Mouse (Mus musculus) heart, postnatal 0 days (tissue): ENCODE measurements around the gene Vars. TPM values are rescaled to one million over a fixed set of nuclear protein-coding genes. Genes with fewer than 3 reads are reported as not detected.

Experiments
- ATAC-seq: fragments of 200-750 bp; cut with Nextera tagmentation; 2 replicates; pipeline ENCODE4 v1.8.0; 2017; ENCODE audit warnings: low read depth, moderate number of reproducible peaks, moderate library complexity; ENCODE audit not compliant: insufficient read depth
- DNase-seq: peaks from one replicate; pipeline ENCODE4 v3.0.0-alpha.2; 2016; ENCODE audit warnings: low spot score
- H3K27ac ChIP-seq: fragments of 300-500 bp; sonication (generic); 2 replicates; pipeline ENCODE4 v1.5.1; 2014; ENCODE audit warnings: low read depth, mild to moderate bottlenecking
- H3K27me3 ChIP-seq: fragments of 300-500 bp; sonication (generic); 2 replicates; pipeline ENCODE4 v1.6.1; 2014; ENCODE audit warnings: low read length, mixed read lengths; ENCODE audit not compliant: control insufficient read depth, insufficient read depth
- H3K36me3 ChIP-seq: fragments of 300-500 bp; sonication (generic); replicated peaks from 2 replicates; pipeline ENCODE4 v1.6.1; 2014; ENCODE audit warnings: low read length, mixed read lengths; ENCODE audit not compliant: control insufficient read depth, insufficient read depth
- H3K4me1 ChIP-seq: fragments of 300-500 bp; sonication (generic); 2 replicates; pipeline ENCODE4 v1.6.1; 2014; ENCODE audit warnings: antibody characterized with exemption; ENCODE audit not compliant: control insufficient read depth, insufficient read depth
- H3K4me2 ChIP-seq: fragments of 300-500 bp; sonication (generic); 2 replicates; pipeline ENCODE4 v1.6.1; 2014; ENCODE audit warnings: low read depth, mild to moderate bottlenecking, low read length, moderate library complexity
- H3K4me3 ChIP-seq: fragments of 300-500 bp; sonication (generic); 2 replicates; pipeline ENCODE4 v1.5.1; 2014; ENCODE audit warnings: low read depth, low read length
- H3K9ac ChIP-seq: fragments of 300-500 bp; sonication (generic); replicated peaks from 2 replicates; pipeline ENCODE4 v1.6.1; 2014; ENCODE audit warnings: low read depth, low read length, mixed read lengths
- H3K9me3 ChIP-seq: fragments of 300-500 bp; sonication (generic); replicated peaks from 2 replicates; pipeline ENCODE4 v1.6.1; 2016; ENCODE audit warnings: low read length; ENCODE audit not compliant: control insufficient read depth
- CTCF ChIP-seq: IDR thresholded peaks from 2 replicates; pipeline ENCODE4 v1.5.1; 2016; ENCODE audit warnings: antibody characterized with exemption, control low read depth, low read depth
- EP300 ChIP-seq: IDR thresholded peaks from 2 replicates; pipeline ENCODE4 v1.6.1; 2016; ENCODE audit warnings: antibody characterized with exemption, low read depth
- WGBS: fragments of 180-500 bp; shearing (Covaris S2); extraction: QIAGEN DNeasy Blood & Tissue Kit; methylation state at CpG from one replicate; pipeline ENCODE4 v1.1.7; 2014; 5-methylcytosine and 5-hydroxymethylcytosine counted together
- polyA plus RNA-seq: library from polyadenylated mRNA; unstranded; fragments of >200 nt; fragmentation: Nextera tagmentation; extraction: Ambion mirVana; gene quantifications from 2 replicates; pipeline ENCODE4 v1.2.1, GENCODE M21; 2015
- total RNA-seq: library from RNA; depleted of rRNA; stranded (reverse); fragments of >200 nt; gene quantifications from 2 replicates; pipeline ENCODE4 v1.2.3, GENCODE M21; 2014; ENCODE audit warnings: low replicate concordance; rRNA removed

The Vars gene
- total and polyA plus RNA-seq, 2 experiments from 2014 or later = 21.7 to 61.5 TPM

- H3K36me3 ChIP-seq = peaks cover 23% of the 10 kb centered on the region
- no peaks in the 10 kb centered on the region for H3K9me3 ChIP-seq
- TF ChIP-seq EP300 = no peak
- no peak overlapping the region for H3K4me2 ChIP-seq
- peaks cover 44% of the 10 kb centered on the region for H3K27me3 ChIP-seq
- WGBS = 86% methylated on average over 3 of the region's 3 CpGs
- no peak overlapping the region for H3K27ac ChIP-seq
- no peak for ATAC-seq
- DNase-seq = no peak
- H3K4me1 ChIP-seq = peaks cover 14% of the 10 kb centered on the region
- no peak overlapping the region for H3K4me3 ChIP-seq
- H3K9ac ChIP-seq = no peak overlapping the region
These were observed 62.7 kb downstream of the Vars start for GRCm38 (mm10) chr17:35063466-35063865.

DNA sequence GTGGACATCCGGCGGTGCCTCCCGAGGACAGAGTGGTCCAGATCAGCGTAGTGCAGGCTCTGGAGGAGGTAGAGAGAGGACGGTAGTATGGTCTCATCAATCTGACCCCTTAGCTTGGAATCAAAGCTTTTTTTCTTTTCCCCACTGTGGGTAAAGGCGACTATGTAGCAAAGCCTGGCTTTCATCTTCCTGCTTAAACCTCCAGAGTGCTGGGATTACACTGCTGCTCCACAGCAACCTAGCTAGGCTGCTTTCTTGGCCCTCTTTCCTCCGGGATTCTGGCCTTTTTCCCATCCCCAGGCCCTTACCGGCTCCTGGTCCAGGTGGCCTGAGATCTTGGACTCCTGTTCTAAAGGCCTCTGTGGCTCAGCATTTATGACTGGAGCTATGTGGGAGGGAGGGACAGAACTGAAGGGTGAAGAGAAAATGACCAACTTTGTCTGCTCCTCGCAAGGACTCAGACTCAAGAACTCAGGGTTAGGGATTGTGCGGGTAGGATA is 63.6 kb downstream of the Vars start:
- Histone ChIP-seq H3K36me3 (peaks cover 22% of the 10 kb centered on the region), H3K27ac (no peak overlapping the region), H3K4me1 (peaks cover 14% of the 10 kb centered on the region), H3K4me2 (peak overlapping the region; percentile 53), H3K9me3 (no peaks in the 10 kb centered on the region), H3K27me3 (peaks cover 44% of the 10 kb centered on the region), H3K4me3 (peak overlapping the region; percentile 28), H3K9ac (no peak overlapping the region)
- 37% methylated on average over 10 of the region's 10 CpGs for WGBS
- no peak for ATAC-seq
- TF ChIP-seq CTCF = no peak
- TF ChIP-seq EP300 = no peak
- no peak for DNase-seq

- Histone ChIP-seq H3K27me3 (peaks cover 44% of the 10 kb centered on the region), H3K9me3 (no peaks in the 10 kb centered on the region), H3K4me2 (peak within 1 kb of the TSS; percentile 53), H3K27ac (no peak within 1 kb of the TSS), H3K36me3 (peaks cover 22% of the 10 kb centered on the region), H3K9ac (no peak within 1 kb of the TSS), H3K4me3 (peak within 1 kb of the TSS; percentile 28), H3K4me1 (peaks cover 11% of the 10 kb centered on the region)
- TF ChIP-seq EP300 = no peak
- no peak for TF ChIP-seq CTCF
- peak; percentile 35 for DNase-seq
- WGBS = 4% methylated on average over 48 of the region's 48 CpGs
- ATAC-seq = no peak
These were observed 64.5 kb downstream of the Vars start, which contains the start of gene Ly6g6c for GRCm38 (mm10) chr17:35064951-35065947. Ly6g6c (plus strand) TSS chr17:35065388.

Other genes starting within 250 kb of the Vars start
Only the 30 nearest of the 45 such genes appear.
- 1.1 and 2.9 TPM in 2 replicates for gene Cfb, start 138.5 kb upstream of the Vars start, total RNA-seq
- gene Cfb, start 138.5 kb upstream of the Vars start, polyA plus RNA-seq = 1.3 and 2.1 TPM in 2 replicates
- 6.1 and 7.6 TPM in 2 replicates for gene Zbtb12, start 121.5 kb upstream of the Vars start, total RNA-seq
- gene Zbtb12, start 121.5 kb upstream of the Vars start, polyA plus RNA-seq = 0.63 and 0.93 TPM in 2 replicates
- not detected in 2 replicates for gene Gm20547, start 118.9 kb upstream of the Vars start, total RNA-seq
- not detected in 2 replicates for gene Gm20547, start 118.9 kb upstream of the Vars start, polyA plus RNA-seq
- gene C2, start 102.7 kb upstream of the Vars start, total RNA-seq = 4.5 and 7.1 TPM in 2 replicates
- 2.9 and 3.3 TPM in 2 replicates for gene C2, start 102.7 kb upstream of the Vars start, polyA plus RNA-seq
- gene Ehmt2, start 102.5 kb upstream of the Vars start, total RNA-seq = 80.3 and 95.8 TPM in 2 replicates
- gene Ehmt2, start 102.5 kb upstream of the Vars start, polyA plus RNA-seq = 17.5 and 17.6 TPM in 2 replicates
- not detected in 2 replicates for gene Slc44a4, start 86.5 kb upstream of the Vars start, total RNA-seq
- 0.29 TPM in 1 of 2 replicates, not detected in the other for gene Slc44a4, start 86.5 kb upstream of the Vars start, polyA plus RNA-seq
- gene Neu1, start 69.7 kb upstream of the Vars start, total RNA-seq = 30.1 and 79.2 TPM in 2 replicates
- gene Neu1, start 69.7 kb upstream of the Vars start, polyA plus RNA-seq = 18.6 and 19.5 TPM in 2 replicates
- 6.0 and 21.6 TPM in 2 replicates for gene Hspa1b, start 41.7 kb upstream of the Vars start, total RNA-seq
- 0.14 and 0.25 TPM in 2 replicates for gene Hspa1b, start 41.7 kb upstream of the Vars start, polyA plus RNA-seq
- gene Gm20481, start 31.1 kb upstream of the Vars start, total RNA-seq = not detected in 2 replicates
- gene Gm20481, start 31.1 kb upstream of the Vars start, polyA plus RNA-seq = not detected in 2 replicates
- 8.2 and 10.2 TPM in 2 replicates for gene Hspa1a, start 28.8 kb upstream of the Vars start, total RNA-seq
- gene Hspa1a, start 28.8 kb upstream of the Vars start, polyA plus RNA-seq = 2.5 and 2.8 TPM in 2 replicates
- gene Hspa1l, start 28.3 kb upstream of the Vars start, total RNA-seq = 3.3 and 5.1 TPM in 2 replicates
- gene Hspa1l, start 28.3 kb upstream of the Vars start, polyA plus RNA-seq = 1.6 and 1.8 TPM in 2 replicates
- 23.1 and 43.3 TPM in 2 replicates for gene Lsm2, start 19.1 kb upstream of the Vars start, total RNA-seq
- gene Lsm2, start 19.1 kb upstream of the Vars start, polyA plus RNA-seq = 63.5 and 64.2 TPM in 2 replicates
- gene Vwa7, start 15.6 kb downstream of the Vars start, total RNA-seq = 0.77 and 0.92 TPM in 2 replicates
- 0.43 and 0.63 TPM in 2 replicates for gene Vwa7, start 15.6 kb downstream of the Vars start, polyA plus RNA-seq
- gene Sapcd1, start 27.0 kb downstream of the Vars start, total RNA-seq = 2.1 and 9.6 TPM in 2 replicates
- 0.77 and 1.2 TPM in 2 replicates for gene Sapcd1, start 27.0 kb downstream of the Vars start, polyA plus RNA-seq
- gene Msh5, start 45.8 kb downstream of the Vars start, total RNA-seq = 1.2 and 5.0 TPM in 2 replicates
- 1.4 and 1.7 TPM in 2 replicates for gene Msh5, start 45.8 kb downstream of the Vars start, polyA plus RNA-seq
- 194 and 223 TPM in 2 replicates for gene Clic1, start 49.0 kb downstream of the Vars start, total RNA-seq
- gene Clic1, start 49.0 kb downstream of the Vars start, polyA plus RNA-seq = 203 and 205 TPM in 2 replicates
- 97.1 and 114 TPM in 2 replicates for gene Ddah2, start 58.0 kb downstream of the Vars start, total RNA-seq
- 128 and 130 TPM in 2 replicates for gene Ddah2, start 58.0 kb downstream of the Vars start, polyA plus RNA-seq
- gene Ly6g6c, start 64.4 kb downstream of the Vars start, total RNA-seq = not detected in 2 replicates
- not detected in 2 replicates for gene Ly6g6c, start 64.4 kb downstream of the Vars start, polyA plus RNA-seq
- gene Mpig6b, start 65.2 kb downstream of the Vars start, total RNA-seq = 0.15 TPM in 1 of 2 replicates, not detected in the other
- 0.15 and 0.16 TPM in 2 replicates for gene Mpig6b, start 65.2 kb downstream of the Vars start, polyA plus RNA-seq
- 1.6 TPM in 1 of 2 replicates, not detected in the other for gene Ly6g6e, start 75.9 kb downstream of the Vars start, total RNA-seq
- gene Ly6g6e, start 75.9 kb downstream of the Vars start, polyA plus RNA-seq = 0.22 and 0.32 TPM in 2 replicates
- gene Ly6g6d, start 77.1 kb downstream of the Vars start, total RNA-seq = 3.8 TPM in 1 of 2 replicates, not detected in the other
- gene Ly6g6d, start 77.1 kb downstream of the Vars start, polyA plus RNA-seq = 3.0 and 3.3 TPM in 2 replicates
- not detected in 2 replicates for gene Ly6g6f, start 84.6 kb downstream of the Vars start, total RNA-seq
- 0.10 TPM in 1 of 2 replicates, not detected in the other for gene Ly6g6f, start 84.6 kb downstream of the Vars start, polyA plus RNA-seq
- gene Abhd16a, start 88.3 kb downstream of the Vars start, total RNA-seq = 74.3 and 131 TPM in 2 replicates
- gene Abhd16a, start 88.3 kb downstream of the Vars start, polyA plus RNA-seq = 73.2 and 74.1 TPM in 2 replicates
- gene Ly6g5c, start 107.3 kb downstream of the Vars start, total RNA-seq = not detected in 2 replicates
- gene Ly6g5c, start 107.3 kb downstream of the Vars start, polyA plus RNA-seq = 0.25 and 0.26 TPM in 2 replicates
- 0.97 TPM in 1 of 2 replicates, not detected in the other for gene Ly6g5b, start 114.4 kb downstream of the Vars start, total RNA-seq
- gene Ly6g5b, start 114.4 kb downstream of the Vars start, polyA plus RNA-seq = 0.30 TPM in 1 of 2 replicates, not detected in the other
- gene Gpank1, start 120.5 kb downstream of the Vars start, total RNA-seq = 4.2 and 24.1 TPM in 2 replicates
- gene Gpank1, start 120.5 kb downstream of the Vars start, polyA plus RNA-seq = 9.1 and 9.6 TPM in 2 replicates
- 239 and 244 TPM in 2 replicates for gene Csnk2b, start 121.1 kb downstream of the Vars start, total RNA-seq
- 232 and 241 TPM in 2 replicates for gene Csnk2b, start 121.1 kb downstream of the Vars start, polyA plus RNA-seq
- 22.3 and 135 TPM in 2 replicates for gene D17H6S53E, start 125.4 kb downstream of the Vars start, total RNA-seq
- gene D17H6S53E, start 125.4 kb downstream of the Vars start, polyA plus RNA-seq = 16.4 and 17.3 TPM in 2 replicates
- gene Apom, start 131.1 kb downstream of the Vars start, total RNA-seq = not detected in 2 replicates
- 0.11 TPM in 2 replicates for gene Apom, start 131.1 kb downstream of the Vars start, polyA plus RNA-seq
- gene Bag6, start 134.2 kb downstream of the Vars start, total RNA-seq = 188 and 235 TPM in 2 replicates
- 35.6 and 37.7 TPM in 2 replicates for gene Bag6, start 134.2 kb downstream of the Vars start, polyA plus RNA-seq